Mouse (Mus musculus) limb, embryonic 13.5 days (tissue): ENCODE measurements around the gene Rufy4. TPM values are rescaled to one million over a fixed set of nuclear protein-coding genes. Genes with fewer than 3 reads are reported as not detected.

Experiments used
- ATAC-seq: fragments of 200-750 bp; cut with Nextera tagmentation; 2 replicates; pipeline ENCODE4 v1.8.0; 2017; ENCODE audit warnings: low read depth, moderate number of reproducible peaks, moderate TSS enrichment; ENCODE audit not compliant: low FRiP score
- H3K27ac ChIP-seq: fragments of 300-500 bp; sonication (generic); 2 replicates; pipeline ENCODE4 v1.5.1; 2015; ENCODE audit warnings: inconsistent platforms, mild to moderate bottlenecking, moderate library complexity
- H3K27me3 ChIP-seq: fragments of 300-500 bp; sonication (generic); 2 replicates; pipeline ENCODE4 v1.6.1; 2015; ENCODE audit warnings: mild to moderate bottlenecking, inconsistent platforms
- H3K36me3 ChIP-seq: fragments of 300-500 bp; sonication (generic); 2 replicates; pipeline ENCODE4 v1.6.1; 2015; ENCODE audit warnings: inconsistent platforms, mild to moderate bottlenecking, moderate library complexity
- H3K4me1 ChIP-seq: fragments of 300-500 bp; sonication (generic); 2 replicates; pipeline ENCODE4 v1.6.1; 2015; ENCODE audit warnings: inconsistent platforms
- H3K4me2 ChIP-seq: fragments of 300-500 bp; sonication (generic); replicated peaks from 2 replicates; pipeline ENCODE4 v1.6.1; 2015; ENCODE audit warnings: inconsistent platforms, mild to moderate bottlenecking, moderate library complexity
- H3K4me3 ChIP-seq: fragments of 300-500 bp; sonication (generic); 2 replicates; pipeline ENCODE4 v1.5.1; 2015; ENCODE audit warnings: moderate library complexity, mild to moderate bottlenecking, inconsistent platforms
- H3K9ac ChIP-seq: fragments of 300-500 bp; sonication (generic); 2 replicates; pipeline ENCODE4 v1.6.1; 2015; ENCODE audit warnings: mild to moderate bottlenecking, inconsistent platforms
- H3K9me3 ChIP-seq: fragments of 300-500 bp; sonication (generic); 2 replicates; pipeline ENCODE4 v1.6.1; 2016; ENCODE audit warnings: inconsistent platforms
- WGBS: fragments of 180-500 bp; shearing (Covaris S2); methylation state at CpG from one replicate; pipeline ENCODE4 v1.1.7; 2015; 5-methylcytosine and 5-hydroxymethylcytosine counted together
- polyA plus RNA-seq: library from polyadenylated mRNA; unstranded; fragments of >200 nt; fragmentation: Nextera tagmentation; extraction: Ambion mirVana; gene quantifications from 2 replicates; pipeline ENCODE4 v1.2.1, GENCODE M21; 2015

Rufy4 gene
- polyA plus RNA-seq, 1 experiment from 2014 or later, result 0.33 TPM

GRCm38 (mm10) chr1:74194445-74194844 lies 69.1 kb downstream of the Rufy4 start, which contains the start of gene Cxcr1:
Cxcr1 (minus strand) TSS chr1:74194631.
- WGBS, result 64% methylated on average over 8 of the region's 8 CpGs
- H3K4me2 ChIP-seq, result no peak within 1 kb of the TSS

GRCm38 (mm10) chr1:74195961-74196360 lies 70.6 kb downstream of the Rufy4 start:
- Histone ChIP-seq H3K27me3 (no peaks in the 10 kb centered on the region), H3K9me3 (no peaks in the 10 kb centered on the region), H3K4me1 (no peaks in the 10 kb centered on the region), H3K36me3 (no peaks in the 10 kb centered on the region), H3K4me3 (no peak overlapping the region), H3K4me2 (no peak overlapping the region), H3K9ac (no peak overlapping the region), H3K27ac (no peak overlapping the region)
- WGBS, result 42% methylated on average over 7 of the region's 7 CpGs
- no peak for ATAC-seq

More at GRCm38 (mm10) chr1:74194445-74194844, 69.1 kb downstream of the Rufy4 start, which contains the start of gene Cxcr1:
- Histone ChIP-seq H3K9ac (no peak within 1 kb of the TSS), H3K4me1 (no peaks in the 10 kb centered on the region), H3K4me3 (no peak within 1 kb of the TSS), H3K9me3 (no peaks in the 10 kb centered on the region), H3K27ac (no peak within 1 kb of the TSS), H3K36me3 (no peaks in the 10 kb centered on the region), H3K27me3 (no peaks in the 10 kb centered on the region)
- ATAC-seq, result no peak

- 76% methylated on average over 17 of the region's 17 CpGs for WGBS
- Histone ChIP-seq H3K27me3 (no peaks in the 10 kb centered on the region), H3K4me2 (no peak overlapping the region), H3K27ac (no peak overlapping the region), H3K36me3 (no peaks in the 10 kb centered on the region), H3K9me3 (no peaks in the 10 kb centered on the region), H3K9ac (no peak overlapping the region), H3K4me3 (no peak overlapping the region), H3K4me1 (no peaks in the 10 kb centered on the region)
- ATAC-seq, result no peak
These were observed 71.5 kb downstream of the Rufy4 start for GRCm38 (mm10) chr1:74196621-74197419.

Other genes with a start within 250 kb of the Rufy4 start
- 44.4 and 45.1 TPM in 2 replicates for gene Tns1, start 1.1 kb upstream of the Rufy4 start, polyA plus RNA-seq
- 0.10 and 0.13 TPM in 2 replicates for gene Cxcr2, start 28.4 kb downstream of the Rufy4 start, polyA plus RNA-seq
- gene Cxcr1, start 69.1 kb downstream of the Rufy4 start, polyA plus RNA-seq, result not detected in 2 replicates
- gene Arpc2, start 110.5 kb downstream of the Rufy4 start, polyA plus RNA-seq, result 384 and 389 TPM in 2 replicates
- 0.18 and 0.31 TPM in 2 replicates for gene Gpbar1, start 153.0 kb downstream of the Rufy4 start, polyA plus RNA-seq
- gene Aamp, start 159.2 kb downstream of the Rufy4 start, polyA plus RNA-seq, result 220 and 232 TPM in 2 replicates
- 108 and 112 TPM in 2 replicates for gene Pnkd, start 159.4 kb downstream of the Rufy4 start, polyA plus RNA-seq
- gene Tmbim1, start 180.1 kb downstream of the Rufy4 start, polyA plus RNA-seq, result 30.6 and 31.7 TPM in 2 replicates
- gene Catip, start 236.6 kb downstream of the Rufy4 start, polyA plus RNA-seq, result 1.2 and 1.5 TPM in 2 replicates
- 2.4 and 2.9 TPM in 2 replicates for gene Slc11a1, start 249.7 kb downstream of the Rufy4 start, polyA plus RNA-seq